Mouse (Mus musculus): ENCODE data around the gene Cntn2.
"Not testable (repeated sequence)": the region's sequence is repeated elsewhere in the genome, so short reads cannot be mapped to it uniquely, and the experiment has no call there.

Gene Cntn2

DNA sequence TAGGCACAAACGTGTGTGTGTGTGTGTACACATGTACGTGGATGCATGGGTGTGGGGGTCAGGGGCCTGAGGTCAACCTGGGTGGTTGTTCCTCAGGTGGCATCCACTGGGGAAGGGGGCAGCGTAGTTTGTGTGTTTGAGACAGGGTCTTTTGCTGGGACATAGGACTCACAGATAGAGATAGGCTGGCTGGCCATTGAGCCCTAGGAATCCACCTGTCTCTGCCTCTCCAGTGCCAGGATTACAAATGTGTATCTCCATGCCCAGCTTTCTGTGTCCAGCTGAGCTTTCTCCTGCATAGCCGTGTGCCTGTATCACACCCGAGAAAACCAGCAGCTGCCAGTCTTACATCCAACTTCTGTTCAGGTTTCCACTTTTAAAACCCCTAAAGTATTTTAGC is 33.3 kb downstream of the Cntn2 start:
- no peak for DNase-seq

GRCm38 (mm10) chr1:132506656-132507055 is 36.4 kb downstream of the Cntn2 start:
- no peak for DNase-seq

DNA sequence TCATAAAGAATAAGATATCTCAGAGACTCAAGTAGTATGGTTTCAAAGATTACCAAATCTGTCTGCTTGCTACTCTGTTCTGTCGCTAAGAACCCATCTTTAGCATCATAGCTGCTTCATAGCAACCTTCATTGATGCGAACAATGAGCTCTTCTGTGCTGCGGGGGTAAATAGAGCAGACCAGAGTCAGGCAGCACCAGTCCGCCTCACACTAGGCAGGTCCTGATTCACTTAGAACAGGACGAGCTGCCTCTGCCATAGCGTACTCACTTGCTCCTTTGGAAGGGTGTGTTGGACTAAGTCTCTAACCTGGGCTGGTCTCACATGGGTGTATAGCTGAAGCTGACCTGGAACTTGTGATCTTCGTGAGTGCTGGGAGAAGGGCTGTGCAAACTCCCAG is 37.0 kb downstream of the Cntn2 start, which contains the start of gene Tmem81:
TSS of gene Tmem81 (plus strand) at position 173 of the 400 bp plus-strand sequence.
- no peak for DNase-seq

DNA sequence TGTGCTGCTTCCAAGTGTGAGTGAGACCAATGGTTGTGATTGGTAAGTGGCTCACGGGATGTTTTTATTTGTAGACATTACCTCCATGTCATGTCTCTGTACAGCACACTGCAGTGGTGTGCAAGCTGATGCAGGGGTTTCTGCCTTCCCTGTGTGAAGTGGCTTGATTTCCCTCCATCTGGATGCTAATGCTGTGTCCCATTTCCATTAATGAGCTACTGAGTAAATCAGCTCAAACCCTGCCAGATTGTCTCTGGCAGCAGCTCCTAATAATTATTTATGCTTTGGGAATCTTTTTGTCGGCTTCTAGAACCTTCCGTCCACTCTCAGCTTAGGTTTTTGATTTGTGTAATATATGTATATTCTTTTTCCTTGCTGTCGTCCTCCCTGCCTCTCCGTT is 37.9 kb downstream of the Cntn2 start:
- no peak for DNase-seq

- no peak for DNase-seq
These were observed 42.5 kb downstream of the Cntn2 start for GRCm38 (mm10) chr1:132500535-132500934.

DNA sequence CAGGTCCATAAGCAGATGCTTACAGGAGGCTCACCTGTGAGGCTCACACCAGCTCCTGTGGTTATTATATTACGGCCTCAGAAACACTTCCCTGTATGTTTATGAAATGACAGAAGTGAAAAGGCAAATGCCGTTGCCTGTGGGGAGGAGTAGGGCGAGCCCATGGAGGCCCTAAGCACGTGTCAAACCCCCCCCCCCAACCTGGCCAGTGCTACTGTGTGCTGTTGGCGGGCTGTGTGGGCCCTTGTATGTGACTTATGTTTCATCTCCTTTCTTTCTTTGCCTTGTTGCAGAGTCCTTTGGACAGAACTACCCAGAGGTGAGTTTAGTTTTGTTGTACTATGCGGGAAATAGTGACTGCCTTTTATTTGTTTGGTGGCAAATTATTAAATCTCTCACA is 59.3 kb downstream of the Cntn2 start:
- DNase-seq: no peak

GRCm38 (mm10) chr1:132483234-132483633 is 59.8 kb downstream of the Cntn2 start:
- no peak for DNase-seq

DNA sequence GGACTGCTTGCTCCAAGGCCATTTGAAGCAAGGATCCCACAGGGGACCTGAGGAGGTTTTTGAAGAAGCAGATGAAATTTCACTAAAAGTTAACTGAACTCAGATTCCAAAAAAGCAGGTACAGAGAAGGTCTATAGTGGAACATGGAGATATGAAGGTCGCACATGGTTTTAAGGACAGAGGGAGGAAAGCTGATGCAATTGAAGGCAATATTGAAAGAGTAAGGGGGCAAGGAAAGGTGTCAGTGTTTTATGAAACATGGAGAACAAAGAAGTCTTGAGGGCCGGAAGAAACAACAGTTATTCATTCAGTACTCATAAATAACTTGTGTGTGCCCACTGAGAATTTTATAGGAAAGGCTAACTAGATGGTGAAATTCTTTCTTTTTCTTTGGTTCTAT is 61.4 kb downstream of the Cntn2 start:
- DNase-seq: no peak

DNA sequence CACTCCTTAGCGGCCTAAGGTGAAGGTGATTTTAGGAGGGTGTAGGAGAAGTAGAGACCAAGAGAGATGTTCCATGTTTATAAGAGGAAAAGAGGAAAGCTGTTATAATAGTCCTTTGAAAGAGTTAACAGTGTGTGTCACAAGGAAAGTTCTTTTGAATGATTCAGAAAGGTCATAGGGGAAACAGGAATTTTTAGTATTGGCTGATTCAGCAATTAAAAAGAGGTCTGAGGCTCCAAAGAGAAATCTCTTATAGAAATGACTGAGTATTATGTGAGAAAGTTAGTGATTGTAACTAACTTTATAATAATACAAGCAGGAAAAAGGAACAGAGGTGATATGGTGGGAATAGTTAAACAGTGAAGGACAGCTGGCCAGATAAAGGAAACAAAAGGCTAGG is 63.6 kb downstream of the Cntn2 start:
- DNase-seq: no peak

DNA sequence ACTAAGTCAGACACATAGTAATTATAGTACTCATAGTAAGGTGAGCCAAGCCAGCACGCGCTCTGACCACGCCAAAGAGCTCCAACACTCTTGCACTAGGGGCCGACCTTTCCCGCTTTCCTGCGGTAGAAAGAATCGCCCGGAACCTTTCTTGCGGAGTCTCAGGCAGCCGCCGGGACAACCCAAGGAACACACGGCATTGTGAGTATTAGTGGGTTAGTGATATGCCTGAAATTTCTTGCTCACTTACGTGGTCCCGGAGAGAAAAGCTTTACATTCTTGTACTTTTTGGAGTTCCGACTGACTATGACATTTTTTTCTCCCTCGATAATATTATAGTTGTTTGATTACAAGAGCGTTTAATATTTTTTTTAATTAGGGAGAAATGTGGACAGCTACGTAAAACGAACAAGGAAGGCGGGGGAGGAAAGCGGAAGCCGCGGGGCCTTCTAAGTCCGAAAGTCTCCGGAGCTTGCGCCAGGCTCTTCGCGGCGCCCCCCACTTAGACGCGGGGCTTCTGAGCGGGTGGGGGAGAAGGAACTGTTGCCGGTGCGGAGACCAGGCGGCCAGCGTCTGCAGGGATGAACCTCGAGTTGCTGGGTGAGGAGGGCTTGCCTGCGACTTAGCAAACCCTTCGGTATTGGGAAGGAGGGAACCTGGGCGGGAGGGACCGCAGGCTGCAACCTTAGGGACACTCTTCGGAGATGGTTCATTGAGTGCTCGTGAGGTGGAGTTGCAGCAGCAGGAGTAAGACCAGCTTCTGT is 65.9 kb downstream of the Cntn2 start, which contains the start of gene Rbbp5:
TSS of gene Rbbp5 (plus strand) at position 438 of the 764 bp plus-strand sequence.
- peak; percentile 76 for DNase-seq

DNA sequence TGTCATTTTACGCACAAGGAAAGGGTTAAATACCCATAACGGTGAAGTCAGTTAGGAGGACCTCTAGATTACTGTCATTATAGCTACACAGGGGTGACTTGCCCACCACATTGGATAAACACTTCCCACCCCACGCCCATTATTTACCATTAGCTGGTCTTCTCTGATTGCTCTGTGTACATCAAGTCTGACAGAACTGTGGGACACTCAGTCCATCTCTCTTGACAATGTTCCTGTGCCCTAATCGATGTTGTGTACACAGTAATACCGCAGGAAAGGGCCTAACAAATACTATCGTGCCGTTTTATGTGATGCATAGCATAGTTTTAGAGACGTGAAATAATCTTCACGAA is 66.5 kb downstream of the Cntn2 start:
- peak; percentile 10 for DNase-seq

DNA sequence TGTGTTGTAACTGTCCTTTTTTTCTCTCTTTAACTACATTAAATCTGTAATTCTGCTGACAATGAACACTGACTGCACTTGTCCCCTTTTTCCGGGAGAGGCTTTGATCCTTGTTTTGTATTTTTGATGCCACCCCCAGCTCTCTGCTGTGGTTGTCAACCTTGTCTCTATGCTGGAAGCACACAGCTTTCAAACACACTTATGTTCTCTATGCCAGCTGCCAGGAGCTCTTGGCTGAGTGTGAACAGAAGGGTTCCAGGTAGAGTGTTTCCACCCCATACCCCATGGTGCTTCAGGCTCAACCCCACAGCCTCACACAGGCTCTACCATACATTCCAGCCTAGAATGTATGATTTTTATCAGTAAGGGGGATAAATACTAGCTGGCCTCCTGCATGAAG is 68.6 kb downstream of the Cntn2 start:
- no peak for DNase-seq

DNA sequence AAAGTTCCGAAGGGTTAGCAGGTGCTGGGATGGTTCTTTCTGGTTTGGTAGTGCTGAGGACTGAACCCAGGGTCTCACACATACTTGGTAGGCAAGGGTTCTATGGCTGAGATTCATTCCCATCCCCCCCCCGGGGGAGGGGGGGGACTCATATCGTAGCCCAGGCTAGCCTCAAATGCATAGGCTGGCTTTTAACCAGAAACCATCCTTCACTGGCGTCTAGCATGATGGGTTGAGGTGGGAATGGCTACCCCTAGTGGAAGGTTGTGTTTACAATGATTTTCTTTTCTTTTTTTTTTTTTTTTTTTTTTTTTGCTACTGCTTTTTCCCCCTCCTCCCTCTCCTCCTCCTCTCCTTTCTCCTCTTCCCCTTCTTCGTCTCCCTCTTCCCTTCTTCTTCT is 70.5 kb downstream of the Cntn2 start:
- no peak for DNase-seq

DNA sequence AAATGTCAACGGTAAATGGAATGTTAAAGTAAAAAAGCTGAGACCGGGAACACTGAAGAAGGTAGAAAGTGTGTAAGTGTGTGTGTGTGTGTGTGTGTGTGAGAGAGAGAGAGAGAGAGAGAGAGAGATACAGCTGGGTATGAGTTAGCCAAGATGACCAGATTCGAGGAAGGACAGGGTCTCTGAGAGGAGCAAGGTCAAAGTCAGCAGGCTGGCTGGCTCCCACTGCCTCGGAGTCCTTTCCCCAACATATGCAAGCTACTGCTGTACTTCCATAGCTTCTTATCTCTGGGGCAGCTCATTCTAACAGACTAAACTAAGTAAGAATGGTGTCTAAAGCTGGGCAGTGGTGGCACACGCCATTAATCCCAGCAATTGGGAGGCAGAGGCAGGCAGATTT is 71.6 kb downstream of the Cntn2 start:
- DNase-seq: no peak

DNA sequence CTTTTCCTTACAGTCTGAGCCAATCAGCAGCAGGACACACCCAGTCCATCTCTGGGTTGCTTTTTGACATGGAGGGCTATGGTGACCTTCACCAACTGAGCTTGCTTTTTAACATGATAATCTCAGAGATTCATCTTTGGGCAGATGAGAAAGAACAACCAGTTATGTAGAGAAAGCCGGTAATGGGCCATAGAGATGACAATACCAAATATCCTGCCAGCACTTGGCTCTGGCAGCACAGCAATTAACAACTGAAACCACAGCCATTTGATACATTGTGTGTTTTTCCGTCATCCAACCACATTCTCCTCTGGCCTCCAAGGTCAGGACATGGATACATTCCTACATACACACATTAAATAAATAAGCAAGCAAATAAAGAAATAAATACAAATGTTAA is 72.0 kb downstream of the Cntn2 start:
- no peak for DNase-seq

DNA sequence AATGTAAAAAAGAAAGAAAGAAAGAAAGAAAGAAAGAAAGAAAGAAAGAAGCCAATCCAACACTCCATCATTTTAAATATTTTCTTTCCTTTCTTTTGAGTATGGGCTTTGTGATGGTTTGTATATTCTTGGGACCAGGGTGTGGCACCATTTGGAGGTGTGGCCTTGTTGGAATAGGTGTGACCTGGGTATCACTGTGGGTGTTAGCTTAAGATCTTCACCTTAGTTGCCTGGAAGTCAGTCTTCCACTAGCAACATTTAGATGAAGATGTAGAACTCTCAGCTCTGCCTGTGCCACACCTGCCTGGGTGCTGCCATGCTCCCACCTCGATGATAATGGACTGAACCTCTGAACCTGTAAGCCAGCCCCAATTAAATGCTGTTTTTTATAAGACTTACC is 73.0 kb downstream of the Cntn2 start:
- not testable (repeated sequence) for DNase-seq

- DNase-seq: no peak
These were observed 73.5 kb downstream of the Cntn2 start for GRCm38 (mm10) chr1:132469519-132469918.

GRCm38 (mm10) chr1:132468926-132469325 is 74.1 kb downstream of the Cntn2 start:
- DNase-seq: no peak

DNA sequence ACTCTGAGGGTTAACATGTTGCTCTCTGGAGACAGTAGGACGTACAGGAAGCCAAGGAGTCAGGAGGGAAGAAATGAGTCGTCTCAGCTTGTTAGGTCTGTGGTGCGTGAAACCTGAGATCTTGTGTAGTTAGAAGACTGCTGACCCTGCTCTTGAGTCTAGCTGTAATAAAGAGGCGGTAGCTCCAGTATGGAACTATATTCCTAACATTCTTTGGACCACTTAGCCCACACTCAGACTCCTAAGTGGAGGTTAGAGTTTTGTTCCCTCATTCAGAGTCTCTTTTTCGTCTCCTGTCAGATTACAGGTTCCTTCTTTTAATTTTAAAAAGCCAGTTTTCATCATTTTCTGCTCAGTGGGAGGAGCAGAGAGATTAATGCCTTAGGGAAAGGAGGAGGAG is 78.4 kb downstream of the Cntn2 start:
- no peak for DNase-seq
